Mouse (Mus musculus) kidney, postnatal 14 days (tissue): ENCODE measurements at regions not wholly inside any gene's neighbourhood (a gene's known extent, or its start where the extent isn't known, plus 50 kb on each side); places are given as distances from the start of the nearest gene placed in this dataset.

ENCODE experiments used
- DNase-seq: peaks from one replicate; pipeline ENCODE4 v3.0.0; 2022; ENCODE audit warnings: mixed read lengths

DNA sequence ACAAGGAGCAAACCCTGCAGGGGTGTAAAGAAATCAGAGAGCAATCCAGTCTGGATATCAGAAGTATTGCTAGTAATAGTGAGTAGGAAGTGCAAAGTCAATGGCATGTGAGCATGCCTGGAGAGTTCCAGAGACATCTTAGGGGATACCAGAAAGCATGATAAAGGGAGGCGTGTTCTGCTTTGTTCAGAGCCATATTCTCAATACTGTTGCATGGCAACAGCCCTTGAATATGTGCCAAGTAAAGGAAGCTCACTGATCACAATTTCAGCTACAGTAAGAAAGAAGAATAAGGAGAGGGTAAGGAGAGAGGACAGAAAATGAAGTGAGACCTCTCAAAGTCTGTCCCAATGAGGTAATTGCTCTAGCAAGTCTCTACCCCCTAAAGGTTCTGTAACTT, 92.1 kb upstream of the Thrb start:
- DNase-seq, result no peak

DNA sequence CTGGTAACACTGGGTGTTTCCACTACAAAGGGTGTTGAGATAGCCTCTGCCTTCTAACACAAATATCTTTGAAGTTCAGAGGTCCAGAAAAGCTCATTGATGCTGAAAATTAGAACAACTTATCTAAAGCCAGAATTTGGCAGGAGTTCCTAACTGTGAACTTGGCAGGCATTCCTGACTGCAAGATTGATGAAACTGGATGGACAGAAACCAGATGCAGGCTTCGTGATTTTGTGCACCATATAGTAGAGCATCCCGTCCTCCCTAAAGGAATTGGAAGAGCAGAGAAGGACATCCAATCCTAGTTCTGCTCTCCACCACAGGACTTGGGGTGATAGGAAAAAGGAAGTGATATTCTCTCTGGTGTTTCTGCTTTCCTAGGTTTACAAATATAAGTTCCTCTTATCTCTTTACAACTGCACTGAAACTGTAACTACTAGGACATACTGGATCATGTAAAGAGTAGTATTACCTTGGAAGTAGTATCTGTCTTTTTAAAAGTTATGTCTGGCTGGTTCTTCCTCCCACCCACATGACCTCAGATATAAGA, 90.9 kb upstream of the Thrb start:
- no peak for DNase-seq

DNA sequence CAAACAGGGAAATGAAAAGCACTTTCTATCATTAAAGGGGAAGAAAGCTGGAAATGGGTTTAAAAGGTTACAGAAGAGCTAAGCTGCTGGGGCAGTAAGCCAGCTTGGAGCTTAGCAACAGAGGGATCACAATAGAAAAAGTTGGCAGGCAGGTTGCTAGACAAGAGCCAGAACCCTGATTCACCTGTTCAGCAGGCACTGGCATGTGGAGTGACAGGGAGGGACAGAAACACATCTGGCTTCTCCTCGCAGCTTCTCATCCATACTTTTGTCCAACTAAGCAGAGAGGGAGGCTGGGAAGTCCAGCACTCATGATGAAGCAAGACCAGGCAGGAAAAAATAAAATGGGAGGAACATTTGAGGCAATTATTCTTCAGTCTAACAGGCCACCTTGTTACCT, 81.3 kb upstream of the Thrb start:
- no peak for DNase-seq

DNA sequence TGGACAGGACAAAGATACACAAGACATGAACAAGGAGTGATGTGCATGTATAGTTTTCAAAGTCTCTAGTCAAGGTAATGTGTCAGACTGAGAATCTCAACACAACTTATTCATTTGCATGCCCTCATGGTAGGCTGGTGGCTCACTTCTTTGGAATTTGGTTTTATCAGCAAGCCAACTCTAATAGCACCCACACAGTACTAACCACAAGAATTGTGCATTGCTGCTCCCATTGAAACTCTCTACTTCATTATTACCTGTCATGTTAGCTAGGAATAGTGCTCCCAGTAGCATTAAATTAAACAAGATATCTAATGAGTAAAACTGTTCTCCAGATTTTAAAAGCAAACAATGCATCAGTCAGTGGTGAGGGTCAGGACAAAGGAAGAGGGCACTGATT, 70.5 kb upstream of the Thrb start:
- DNase-seq, result no peak

DNA sequence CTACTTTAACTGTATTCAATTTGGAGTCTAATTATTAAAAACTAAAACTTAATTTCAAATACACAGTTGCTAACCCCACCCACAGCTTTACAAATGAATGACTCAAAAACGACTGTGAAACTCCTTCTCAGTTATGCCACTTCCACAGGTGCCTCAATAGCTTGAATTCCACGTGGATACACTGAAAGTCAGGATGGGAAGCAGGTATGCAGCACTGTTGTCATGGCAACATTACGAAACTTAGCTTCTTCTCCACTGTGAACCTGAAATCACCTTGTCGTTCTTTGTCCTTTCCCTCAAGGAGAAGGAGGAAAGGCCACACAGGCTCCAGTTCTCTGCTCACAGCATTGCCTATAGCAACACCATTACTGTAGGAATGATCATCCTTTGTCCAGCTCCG, 60.5 kb upstream of the Thrb start:
- DNase-seq, result no peak

DNA sequence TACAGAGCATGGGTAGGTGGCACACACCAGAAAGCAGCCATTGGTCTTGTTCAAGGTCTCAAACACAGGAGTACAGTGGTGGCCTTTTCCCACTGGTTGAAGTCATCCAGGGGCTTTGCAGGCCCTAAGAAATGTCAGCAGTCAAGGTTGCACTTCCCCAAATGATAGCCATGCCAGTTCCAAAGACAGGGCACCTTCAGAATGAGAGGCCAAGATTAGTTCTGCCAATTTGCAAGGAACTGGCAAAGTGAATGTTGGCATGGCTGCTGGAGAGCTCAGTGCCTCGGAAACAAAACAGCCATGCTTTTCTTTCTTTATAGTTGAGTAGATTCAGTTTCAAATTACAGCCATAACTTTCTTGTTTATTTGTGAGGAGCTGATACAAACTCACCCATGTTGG, 57.7 kb upstream of the Thrb start:
- no peak for DNase-seq

DNA sequence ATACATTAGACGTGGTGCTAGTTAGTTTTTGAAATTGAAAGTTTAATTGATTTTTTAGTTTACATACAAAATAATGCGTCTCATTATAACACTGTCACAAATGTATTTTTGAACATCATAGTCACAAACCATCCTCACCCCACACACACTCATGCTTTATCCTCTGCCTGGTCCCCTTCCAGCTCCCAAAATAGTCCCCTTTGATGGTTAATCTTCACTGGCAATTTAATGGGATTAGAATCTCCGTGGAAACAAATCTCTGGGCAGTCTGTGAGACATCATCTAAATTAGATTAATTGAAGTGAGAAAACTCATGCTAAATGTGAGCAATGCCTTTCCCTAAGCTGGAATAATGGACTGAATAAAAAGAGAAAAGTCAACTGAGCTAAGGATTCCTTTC, 54.0 kb upstream of the Thrb start:
- DNase-seq, result no peak

DNA sequence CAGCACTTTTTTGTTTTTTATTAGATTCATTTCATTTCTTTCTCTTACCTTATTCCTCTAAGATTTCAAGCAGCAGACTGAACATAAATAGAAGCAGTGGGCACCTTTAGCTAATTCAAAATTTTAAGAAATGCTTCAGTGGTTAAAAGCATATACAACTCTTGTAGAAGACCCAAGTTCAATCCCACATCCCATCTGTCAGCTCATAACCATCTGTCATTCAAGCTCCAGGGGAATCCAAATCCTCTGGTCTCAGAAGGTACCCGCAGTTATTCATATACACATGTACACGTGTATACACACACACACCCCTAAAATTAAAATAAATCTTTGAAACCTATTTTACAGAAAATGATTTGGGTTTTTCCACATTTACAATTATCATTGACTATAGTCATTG, 52.9 kb upstream of the Thrb start:
- DNase-seq, result no peak
